Mouse (Mus musculus): ENCODE data around the gene Pim1.

Pim1 gene

DNA sequence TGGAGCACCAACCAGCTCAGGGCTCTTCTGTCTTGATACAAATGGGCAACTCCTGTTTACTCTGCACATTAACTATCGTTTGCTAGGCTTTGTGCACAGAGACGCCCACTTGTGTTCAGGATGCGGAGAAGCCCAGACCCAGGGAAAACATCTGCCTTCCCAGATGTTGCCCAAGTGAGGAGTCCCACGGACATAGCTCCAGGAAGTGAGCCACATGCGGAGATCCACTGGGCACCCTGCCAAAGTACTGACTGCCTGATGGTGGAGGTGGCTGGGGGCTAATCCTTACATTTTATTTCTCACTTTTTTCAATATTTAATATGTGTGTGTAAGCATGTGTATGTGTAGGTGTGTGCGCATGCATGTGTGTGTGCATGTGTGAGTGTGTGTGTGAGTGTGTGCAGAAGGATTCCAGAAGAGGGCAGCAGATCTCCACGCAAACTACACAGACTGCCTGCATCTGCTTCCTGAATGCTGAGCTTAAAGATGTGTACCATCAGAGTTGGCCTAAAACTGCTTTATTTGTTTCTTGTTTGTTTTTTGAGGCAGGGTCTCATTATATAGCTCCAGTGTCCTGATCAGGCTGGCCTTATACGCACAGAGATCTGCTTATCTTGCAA, 38.1 kb downstream of the Pim1 start:
- DNase-seq (ENCODE audit: low spot score), result no peak

GRCm38 (mm10) chr17:29530508-29530907, 40.0 kb downstream of the Pim1 start:
- DNase-seq (ENCODE audit: low spot score), result no peak

DNA sequence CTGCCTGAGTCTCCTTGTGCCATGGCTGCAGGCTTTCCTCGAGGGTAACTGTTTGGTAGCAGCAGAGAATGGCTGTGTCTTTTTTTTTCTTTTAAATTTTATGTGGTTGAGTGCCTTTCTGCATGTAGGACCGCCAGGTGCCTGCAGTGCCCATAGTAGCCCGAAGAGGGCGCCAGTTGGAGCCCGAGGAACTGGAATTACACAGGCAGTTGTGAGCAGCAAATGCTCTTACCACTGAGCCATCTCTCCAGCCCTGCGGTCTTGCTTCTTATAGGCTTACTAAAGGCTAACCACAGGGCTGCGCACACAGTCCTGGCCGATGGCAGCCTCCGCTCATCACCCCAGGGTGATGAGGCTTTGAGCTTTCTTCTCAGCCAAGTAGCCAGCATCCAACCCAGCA, 40.7 kb downstream of the Pim1 start:
- no peak for DNase-seq (ENCODE audit: low spot score)

DNA sequence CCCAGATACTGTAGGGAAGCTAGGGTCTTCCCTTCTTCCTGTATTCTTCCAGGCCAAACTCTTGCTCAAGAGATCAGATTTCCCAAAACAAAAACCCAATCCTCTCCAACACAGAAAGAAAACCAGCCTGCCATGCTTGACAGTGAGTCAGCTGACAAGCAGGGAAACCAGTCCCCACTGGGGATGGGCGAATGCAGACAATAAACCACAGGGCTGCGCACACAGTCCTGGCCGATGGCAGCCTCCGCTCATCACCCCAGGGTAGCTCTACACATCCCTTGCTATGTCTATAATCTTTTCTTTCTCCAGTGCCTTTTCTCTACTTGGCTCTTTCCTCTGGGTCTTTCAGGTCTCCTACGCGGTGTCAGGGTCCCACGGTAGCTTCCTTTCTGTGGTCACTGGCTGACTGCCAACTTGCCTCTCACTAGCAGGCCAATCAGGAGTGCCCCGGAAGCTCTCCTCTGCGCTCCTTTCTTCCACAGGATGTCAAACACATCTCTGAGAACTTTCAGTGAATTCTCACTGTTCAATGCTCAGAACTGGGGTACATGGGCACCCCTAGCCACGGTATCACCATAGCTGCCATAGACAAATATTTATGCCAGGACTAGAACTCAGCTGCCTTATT, 41.3 kb downstream of the Pim1 start:
- DNase-seq (ENCODE audit: low spot score), result no peak

GRCm38 (mm10) chr17:29533866-29534265, 43.3 kb downstream of the Pim1 start:
- no peak for DNase-seq (ENCODE audit: low spot score)

GRCm38 (mm10) chr17:29540426-29540825, 49.9 kb downstream of the Pim1 start:
- DNase-seq (ENCODE audit: low spot score), result no peak

GRCm38 (mm10) chr17:29541419-29541818, 50.9 kb downstream of the Pim1 start:
- no peak for DNase-seq (ENCODE audit: low spot score)

- DNase-seq (ENCODE audit: low spot score), result no peak
Observed at GRCm38 (mm10) chr17:29542831-29543690, 52.5 kb downstream of the Pim1 start.

DNA sequence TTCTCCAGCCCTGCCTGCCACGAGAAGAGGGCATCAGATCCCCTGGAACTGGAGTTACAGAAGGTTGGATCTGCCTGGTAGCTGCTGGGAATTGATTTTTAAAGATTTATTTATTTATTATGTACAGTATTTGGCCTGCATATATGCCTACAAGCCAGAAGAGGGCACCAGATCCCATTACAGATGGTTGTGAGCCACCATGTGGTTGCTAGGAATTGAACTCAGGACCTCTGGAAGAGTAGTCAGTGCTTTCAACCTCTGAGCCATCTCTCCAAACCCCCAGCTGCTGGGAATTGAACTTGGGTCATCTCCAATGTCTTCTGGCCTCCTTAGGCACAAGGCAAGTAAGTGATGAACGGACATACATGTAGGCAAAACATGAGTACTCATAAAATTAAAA, 53.5 kb downstream of the Pim1 start:
- no peak for DNase-seq (ENCODE audit: low spot score)

- DNase-seq (ENCODE audit: low spot score), result peak; percentile 34
Observed at GRCm38 (mm10) chr17:29545241-29545640, 54.7 kb downstream of the Pim1 start.
